Mouse (Mus musculus): Measurements from ENCODE around the gene S100a1. TPM values are rescaled to one million over a fixed set of nuclear protein-coding genes. Genes with fewer than 3 reads are reported as not detected.

The S100a1 gene
- total RNA-seq (2023): 1 to 10 TPM in 1 of 2 experiments, not detected in 1; 1.5 TPM

GRCm38 (mm10) chr3:90513796-90514590, at the start of gene S100a1, which contains the start of gene S100a13:
Gene S100a1 (minus strand): TSS chr3:90514392.
Gene S100a13 (plus strand): TSS chr3:90514435.

GRCm38 (mm10) chr3:90560008-90560628, 45.9 kb upstream of the S100a1 start, which contains the start of gene S100a3:
Gene S100a3 (plus strand): TSS chr3:90560578.

GRCm38 (mm10) chr3:90537141-90537904, 23.1 kb upstream of the S100a1 start, which contains the start of gene S100a16:
Gene S100a16 (plus strand): TSS chr3:90537254.

GRCm38 (mm10) chr3:90526580-90526979, 12.4 kb upstream of the S100a1 start, which contains the start of gene S100a14:
Gene S100a14 (plus strand): TSS chr3:90526856.

GRCm38 (mm10) chr3:90508950-90509746, 5.0 kb downstream of the S100a1 start, which contains the start of gene Chtop:
Gene Chtop (minus strand): TSS chr3:90509498.

GRCm38 (mm10) chr3:90490696-90491256, 23.4 kb downstream of the S100a1 start, which contains the start of gene Snapin:
Gene Snapin (minus strand): TSS chr3:90491033.

GRCm38 (mm10) chr3:90475831-90476611, 38.2 kb downstream of the S100a1 start, which contains the start of gene Ilf2:
Gene Ilf2 (plus strand): TSS chr3:90476126.

GRCm38 (mm10) chr3:90465686-90466310, 48.4 kb downstream of the S100a1 start, which contains the start of gene Npr1:
Gene Npr1 (minus strand): TSS chr3:90465866.

Other genes starting within 250 kb of the S100a1 start
- gene Dennd4b, start 249.2 kb downstream of the S100a1 start, total RNA-seq (2023): 10 to 100 TPM; 73.7 to 80.7 TPM
- 100 to 1,000 TPM; 109 to 114 TPM for gene Gatad2b, start 221.2 kb downstream of the S100a1 start, total RNA-seq (2023)
- gene Slc27a3, start 124.5 kb downstream of the S100a1 start, total RNA-seq (2023): 1 to 10 TPM; 1.8 to 2.2 TPM
- 10 to 100 TPM; 57.3 to 67.2 TPM for gene Ints3, start 80.8 kb downstream of the S100a1 start, total RNA-seq (2023)
- gene Npr1, start 48.5 kb downstream of the S100a1 start, total RNA-seq (2023): not detected
- gene Ilf2, start 38.3 kb downstream of the S100a1 start, total RNA-seq (2023): 10 to 100 TPM; 89.4 to 92.6 TPM
- gene Snapin, start 23.4 kb downstream of the S100a1 start, total RNA-seq (2023): 10 to 100 TPM; 36.9 to 38.9 TPM
- 100 to 1,000 TPM; 183 to 188 TPM for gene Chtop, start 4.9 kb downstream of the S100a1 start, total RNA-seq (2023)
- gene S100a13, start within 50 bp of the S100a1 start, total RNA-seq (2023): 10 to 100 TPM; 38.2 to 40.3 TPM
- gene S100a14, start 12.5 kb upstream of the S100a1 start, total RNA-seq (2023): 1 to 10 TPM; 1.3 to 3.4 TPM
- not detected for gene S100a16, start 22.9 kb upstream of the S100a1 start, total RNA-seq (2023)
- gene S100a3, start 46.2 kb upstream of the S100a1 start, total RNA-seq (2023): 1 to 10 TPM in 1 of 2 experiments, not detected in 1; 1.1 TPM
- not detected for gene S100a2, start 75.9 kb upstream of the S100a1 start, total RNA-seq (2023)
- not detected for gene Gm42674, start 87.5 kb upstream of the S100a1 start, total RNA-seq (2023)
- 10 to 100 TPM; 34.0 to 64.5 TPM for gene S100a4, start 89.4 kb upstream of the S100a1 start, total RNA-seq (2023)
- not detected for gene S100a5, start 94.1 kb upstream of the S100a1 start, total RNA-seq (2023)
- gene S100a6, start 98.5 kb upstream of the S100a1 start, total RNA-seq (2023): 10 to 100 TPM; 23.8 to 39.8 TPM
- gene S100a7a, start 139.6 kb upstream of the S100a1 start, total RNA-seq (2023): not detected
- gene S100a8, start 154.6 kb upstream of the S100a1 start, total RNA-seq (2023): 10 to 100 TPM in 1 of 2 experiments, 1 to 10 TPM in 1; 8.0 to 10.6 TPM
- gene S100a9, start 181.3 kb upstream of the S100a1 start, total RNA-seq (2023): 10 to 100 TPM in 1 of 2 experiments, 1 to 10 TPM in 1; 8.2 to 12.7 TPM
- gene Pglyrp4, start 212.5 kb upstream of the S100a1 start, total RNA-seq (2023): not detected